Mouse (Mus musculus): ENCODE measurements around the gene Alx3.

- TF ChIP-seq CTCF (conservative IDR thresholded peaks at IDR 0.05; ENCODE audit: low read length) (no peak), POU5F1 (IDR thresholded peaks at IDR 0.05; ENCODE audit: borderline replicate concordance, low read length) (no peak)
These were observed 18.0 kb upstream of the Alx3 start for GRCm38 (mm10) chr3:107576807-107577206.
